Mouse (Mus musculus): ENCODE measurements around the gene Cebpa. TPM values are rescaled to one million over a fixed set of nuclear protein-coding genes. Genes with fewer than 3 reads are reported as not detected.

Cebpa gene
- total and polyA plus RNA-seq, 2 experiments = 177 to 349 TPM

GRCm38 (mm10) chr7:35086271-35086861, 32.7 kb upstream of the Cebpa start:
- Histone ChIP-seq H3K9ac (ENCODE audit: low read depth, low read length) (peak overlapping the region; percentile 54), H3K4me3 (ENCODE audit: insufficient read depth, low read depth, low read length) (peak overlapping the region; percentile 27), H3K27me3 (ENCODE audit: control insufficient read depth, insufficient read depth, low read length) (no peaks in the 10 kb centered on the region), H3K79me2 (ENCODE audit: control insufficient read depth, insufficient read depth, low read length) (no peaks in the 10 kb centered on the region), H3K27ac (replicated peaks; ENCODE audit: insufficient read depth, low read depth, low read length) (peak overlapping the region; percentile 50), H3K4me1 (ENCODE audit: control insufficient read depth, insufficient read depth, low read length) (peaks cover 29% of the 10 kb centered on the region), H3K36me3 (ENCODE audit: control insufficient read depth, insufficient read depth, low read length) (no peaks in the 10 kb centered on the region)
- 1% methylated on average over 21 of the region's 21 CpGs for WGBS
- peak; percentile 80 for DNase-seq (ENCODE audit: extremely low read depth, low read depth, low spot score)
- peak; percentile 33; the same call in 1 of the 2 replicates for TF ChIP-seq CTCF (IDR thresholded peaks at IDR 0.05; ENCODE audit: low read depth, low read length)
- no peak for TF ChIP-seq POLR2A (IDR thresholded peaks at IDR 0.05; ENCODE audit: extremely low read depth, insufficient read depth, low read length)

GRCm38 (mm10) chr7:35090550-35090949, 28.5 kb upstream of the Cebpa start:
- Histone ChIP-seq H3K4me1 (ENCODE audit: control insufficient read depth, insufficient read depth, low read length) (peaks cover 25% of the 10 kb centered on the region), H3K27me3 (ENCODE audit: control insufficient read depth, insufficient read depth, low read length) (no peaks in the 10 kb centered on the region), H3K79me2 (ENCODE audit: control insufficient read depth, insufficient read depth, low read length) (no peaks in the 10 kb centered on the region), H3K9ac (ENCODE audit: low read depth, low read length) (no peak overlapping the region), H3K36me3 (ENCODE audit: control insufficient read depth, insufficient read depth, low read length) (no peaks in the 10 kb centered on the region), H3K4me3 (ENCODE audit: insufficient read depth, low read depth, low read length) (no peak overlapping the region), H3K27ac (replicated peaks; ENCODE audit: insufficient read depth, low read depth, low read length) (peak overlapping the region; percentile 92)
- TF ChIP-seq CTCF (IDR thresholded peaks at IDR 0.05; ENCODE audit: low read depth, low read length) (no peak), POLR2A (IDR thresholded peaks at IDR 0.05; ENCODE audit: extremely low read depth, insufficient read depth, low read length) (no peak)
- peak; percentile 98 for DNase-seq (ENCODE audit: extremely low read depth, low read depth, low spot score)
- 16% methylated on average over 5 of the region's 5 CpGs for WGBS

- H3K4me1 ChIP-seq (ENCODE audit: control insufficient read depth, insufficient read depth, low read length) = peaks cover 9% of the 10 kb centered on the region
- H3K4me3 ChIP-seq (ENCODE audit: insufficient read depth, low read depth, low read length) = no peak overlapping the region
- TF ChIP-seq POLR2A (IDR thresholded peaks at IDR 0.05; ENCODE audit: extremely low read depth, insufficient read depth, low read length) = no peak
- TF ChIP-seq CTCF (IDR thresholded peaks at IDR 0.05; ENCODE audit: low read depth, low read length) = no peak
- H3K36me3 ChIP-seq (ENCODE audit: control insufficient read depth, insufficient read depth, low read length) = no peaks in the 10 kb centered on the region
- H3K27ac ChIP-seq (replicated peaks; ENCODE audit: insufficient read depth, low read depth, low read length) = no peak overlapping the region
- H3K9ac ChIP-seq (ENCODE audit: low read depth, low read length) = no peak overlapping the region
- no peaks in the 10 kb centered on the region for H3K79me2 ChIP-seq (ENCODE audit: control insufficient read depth, insufficient read depth, low read length)
- no peaks in the 10 kb centered on the region for H3K27me3 ChIP-seq (ENCODE audit: control insufficient read depth, insufficient read depth, low read length)
- 84% methylated on average over 9 of the region's 9 CpGs for whole genome bisulfite sequencing
- DNase-seq (ENCODE audit: extremely low read depth, low read depth, low spot score) = no peak
Observed at GRCm38 (mm10) chr7:35094975-35095678, 24.0 kb upstream of the Cebpa start.

GRCm38 (mm10) chr7:35098777-35099176, 20.3 kb upstream of the Cebpa start:
- H3K27me3 ChIP-seq (ENCODE audit: control insufficient read depth, insufficient read depth, low read length) = no peaks in the 10 kb centered on the region
- no peak overlapping the region for H3K27ac ChIP-seq (replicated peaks; ENCODE audit: insufficient read depth, low read depth, low read length)
- TF ChIP-seq POLR2A (IDR thresholded peaks at IDR 0.05; ENCODE audit: extremely low read depth, insufficient read depth, low read length) (no peak), CTCF (IDR thresholded peaks at IDR 0.05; ENCODE audit: low read depth, low read length) (no peak)
- 81% methylated on average over 4 of the region's 4 CpGs for WGBS
- H3K4me1 ChIP-seq (ENCODE audit: control insufficient read depth, insufficient read depth, low read length) = no peaks in the 10 kb centered on the region
- no peaks in the 10 kb centered on the region for H3K36me3 ChIP-seq (ENCODE audit: control insufficient read depth, insufficient read depth, low read length)
- no peak overlapping the region for H3K4me3 ChIP-seq (ENCODE audit: insufficient read depth, low read depth, low read length)
- DNase-seq (ENCODE audit: extremely low read depth, low read depth, low spot score) = no peak
- no peaks in the 10 kb centered on the region for H3K79me2 ChIP-seq (ENCODE audit: control insufficient read depth, insufficient read depth, low read length)
- no peak overlapping the region for H3K9ac ChIP-seq (ENCODE audit: low read depth, low read length)

- 91% methylated on average over 4 of the region's 4 CpGs for WGBS
- no peak for DNase-seq (ENCODE audit: extremely low read depth, low read depth, low spot score)
- Histone ChIP-seq H3K4me3 (ENCODE audit: insufficient read depth, low read depth, low read length) (no peak overlapping the region), H3K27ac (replicated peaks; ENCODE audit: insufficient read depth, low read depth, low read length) (no peak overlapping the region), H3K36me3 (ENCODE audit: control insufficient read depth, insufficient read depth, low read length) (no peaks in the 10 kb centered on the region), H3K9ac (ENCODE audit: low read depth, low read length) (no peak overlapping the region), H3K79me2 (ENCODE audit: control insufficient read depth, insufficient read depth, low read length) (no peaks in the 10 kb centered on the region), H3K27me3 (ENCODE audit: control insufficient read depth, insufficient read depth, low read length) (no peaks in the 10 kb centered on the region), H3K4me1 (ENCODE audit: control insufficient read depth, insufficient read depth, low read length) (no peaks in the 10 kb centered on the region)
- no peak for TF ChIP-seq POLR2A (IDR thresholded peaks at IDR 0.05; ENCODE audit: extremely low read depth, insufficient read depth, low read length)
- TF ChIP-seq CTCF (IDR thresholded peaks at IDR 0.05; ENCODE audit: low read depth, low read length) = no peak
Observed at GRCm38 (mm10) chr7:35099528-35099927, 19.6 kb upstream of the Cebpa start.

GRCm38 (mm10) chr7:35106614-35107013, 12.5 kb upstream of the Cebpa start:
- no peak for TF ChIP-seq CTCF (IDR thresholded peaks at IDR 0.05; ENCODE audit: low read depth, low read length)
- no peak for TF ChIP-seq POLR2A (IDR thresholded peaks at IDR 0.05; ENCODE audit: extremely low read depth, insufficient read depth, low read length)
- Histone ChIP-seq H3K4me1 (ENCODE audit: control insufficient read depth, insufficient read depth, low read length) (peaks cover 10% of the 10 kb centered on the region), H3K27me3 (ENCODE audit: control insufficient read depth, insufficient read depth, low read length) (no peaks in the 10 kb centered on the region), H3K9ac (ENCODE audit: low read depth, low read length) (no peak overlapping the region), H3K36me3 (ENCODE audit: control insufficient read depth, insufficient read depth, low read length) (no peaks in the 10 kb centered on the region), H3K27ac (replicated peaks; ENCODE audit: insufficient read depth, low read depth, low read length) (no peak overlapping the region), H3K4me3 (ENCODE audit: insufficient read depth, low read depth, low read length) (no peak overlapping the region), H3K79me2 (ENCODE audit: control insufficient read depth, insufficient read depth, low read length) (no peaks in the 10 kb centered on the region)
- no peak for DNase-seq (ENCODE audit: extremely low read depth, low read depth, low spot score)
- 77% methylated on average over 7 of the region's 7 CpGs for WGBS

Measured in liver, adult 2 months (tissue).